Comparison of ENCODE assay signal across 9 mouse cellular contexts in the genomic region with DNA sequence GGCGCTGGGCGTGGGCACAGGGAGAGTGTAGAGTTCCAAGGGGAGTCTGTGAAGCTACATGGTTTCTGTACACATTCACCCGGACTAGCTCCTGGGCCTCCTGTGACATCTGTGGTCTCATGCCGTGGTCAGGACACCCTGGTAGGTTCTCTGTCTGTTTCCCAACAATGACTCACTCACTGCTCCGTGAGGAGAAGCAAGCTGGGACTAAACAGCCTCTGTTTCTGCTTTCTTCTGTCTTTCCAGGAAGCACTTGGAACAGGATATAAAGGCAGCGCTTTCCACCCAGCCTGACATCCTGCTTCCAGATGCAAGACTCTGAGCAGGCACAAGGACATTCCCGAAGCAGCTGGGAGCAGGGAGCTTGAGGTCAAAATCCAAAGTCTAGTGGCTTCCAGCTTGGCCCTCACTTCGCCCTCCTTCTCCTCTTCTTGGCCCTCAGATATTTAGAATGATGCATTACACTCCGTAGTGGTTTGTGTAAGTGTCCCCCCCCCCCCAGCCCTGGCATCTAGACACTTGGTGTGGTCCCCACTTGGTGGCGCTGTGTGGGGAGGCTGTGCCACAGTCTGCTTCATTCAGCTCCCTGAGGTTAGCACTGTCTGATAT. TPM values are rescaled to one million over a fixed set of nuclear protein-coding genes. Genes with fewer than 3 reads are reported as not detected.
DNase-seq lines count a peak whose midpoint lies in the region; TF ChIP-seq lines count a peak whose summit lies in the region.
"Had no signal": no experiment of that assay in that cellular context is flagged by ENCODE, and none has a peak within 500 bp of the region (broad histone marks: within the 10 kb centered on the region; RNA-seq: fewer than 3 reads in every experiment).

No protein-coding gene starts in this region.

- intact Hi-C loops in heart, postnatal 25 days (cut with DNase I): loop anchor here (2.0 kb wide), 1 partner anchor 21 kb away; no protein-coding TSS in a partner anchor
- intact Hi-C loops in left cerebral cortex, postnatal 14 days (cut with DNase I): no loop called here

- no peaks in the 10 kb centered on the region for H3K27me3 ChIP-seq in kidney, adult 2 months (replicated peaks; ENCODE audit: control insufficient read depth, insufficient read depth, low read length)
- no peaks in the 10 kb centered on the region for H3K27me3 ChIP-seq in megakaryocyte, embryonic 14.5 days (replicated peaks)
- H3K27me3 ChIP-seq: liver, embryonic 15.5 days had no signal

- no peaks in the 10 kb centered on the region for H3K9me3 ChIP-seq in megakaryocyte, embryonic 14.5 days
- H3K9me3 ChIP-seq: liver, embryonic 15.5 days had no signal

- TF ChIP-seq POLR2A in embryonic fibroblast, embryonic 13.5 days (IDR thresholded peaks at IDR 0.05; ENCODE audit: low read depth, low read length): no peak
- no peak for TF ChIP-seq POLR2A in kidney, adult 2 months (IDR thresholded peaks at IDR 0.05; ENCODE audit: low read depth, low read length)

- H3K27ac ChIP-seq in embryonic fibroblast, embryonic 13.5 days (ENCODE audit: insufficient read depth, low read length): no peak overlapping the region
- H3K27ac ChIP-seq in kidney, adult 2 months (ENCODE audit: insufficient read depth, low read depth, low read length): peak overlapping the region; percentile 71
- H3K27ac ChIP-seq: liver, embryonic 15.5 days had no signal

- peak; percentile 40; the same call in 1 of the 2 replicates for TF ChIP-seq CTCF in embryonic fibroblast, embryonic 13.5 days (IDR thresholded peaks at IDR 0.05; ENCODE audit: borderline replicate concordance, insufficient read depth, low read length)
- peak; percentile 49 for TF ChIP-seq CTCF in kidney, adult 2 months (conservative IDR thresholded peaks at IDR 0.05; ENCODE audit: insufficient read depth, insufficient read length, low read depth, low read length)

- no peak overlapping the region for H3K4me3 ChIP-seq in embryonic fibroblast, embryonic 13.5 days (ENCODE audit: insufficient read depth, low read length)
- H3K4me3 ChIP-seq in kidney, adult 2 months (ENCODE audit: insufficient read depth, low read depth, low read length): no peak overlapping the region
- H3K4me3 ChIP-seq in megakaryocyte, embryonic 14.5 days (replicated peaks): peak overlapping the region; percentile 73
- H3K4me3 ChIP-seq: liver, embryonic 15.5 days had no signal

- 21% methylated on average over 10 of the region's 10 CpGs for WGBS in kidney, adult 2 months

- H3K4me1 ChIP-seq in embryonic fibroblast, embryonic 13.5 days (ENCODE audit: control insufficient read depth, insufficient read depth, low read length): 0 out of 2 replicates have a peak, but pooled peaks cover 4% of the 10 kb centered on the region
- H3K4me1 ChIP-seq in kidney, adult 2 months (ENCODE audit: control insufficient read depth, insufficient read depth, low read length): peaks cover 26% of the 10 kb centered on the region
- peaks cover 78% of the 10 kb centered on the region for H3K4me1 ChIP-seq in megakaryocyte, embryonic 14.5 days

- H3K36me3 ChIP-seq in kidney, adult 2 months (ENCODE audit: control insufficient read depth, insufficient read depth, low read length): no peaks in the 10 kb centered on the region
- H3K36me3 ChIP-seq in megakaryocyte, embryonic 14.5 days (replicated peaks; ENCODE audit: low read length): no peaks in the 10 kb centered on the region
- H3K36me3 ChIP-seq: liver, embryonic 15.5 days had no signal

- DNase-seq in heart, adult 18-20 months: peak; percentile 66 to 69
- DNase-seq in heart, postnatal 25 days (ENCODE audit: low spot score): no peak
- peak; percentile 77 for DNase-seq in Muller cell, postnatal 12 days (ENCODE audit: inconsistent ontology term)
- peak; percentile 89 for DNase-seq in kidney, adult 2 months
- DNase-seq in right cerebral cortex, adult 2 months (ENCODE audit: low spot score in 2 of 2): no peak
- no peak for DNase-seq in left cerebral cortex, postnatal 14 days (ENCODE audit: low spot score in 2 of 2)

RNA-seq across cellular contexts. Expression of a gene that starts 18.5 kb away (rescaled TPM):
- total RNA-seq in heart, adult 18-20 months (2021): 10 to 100 TPM; 29.0 to 34.3 TPM
- 10 to 100 TPM; 30.3 to 30.6 TPM for total RNA-seq in heart, postnatal 25 days (2021)
- polyA plus RNA-seq in embryonic fibroblast, embryonic 13.5 days (2011; ENCODE audit: insufficient read length, low read depth, missing spikeins): 38.0 and 41.3 TPM in 2 replicates
- polyA plus RNA-seq in kidney, adult 2 months (2012; rRNA removed): 26.6 and 27.8 TPM in 2 replicates
- polyA plus RNA-seq in megakaryocyte, embryonic 14.5 days (2012; ENCODE audit: insufficient read depth, low replicate concordance): 42.6 and 60.8 TPM in 2 replicates
- total RNA-seq in left cerebral cortex, postnatal 14 days (2021): 10 to 100 TPM; 41.8 to 45.6 TPM

RNA-seq across cellular contexts. Expression of a gene that starts 46.2 kb away (rescaled TPM):
- total RNA-seq in heart, adult 18-20 months (2021): under 1 TPM; 0.27 to 0.41 TPM
- under 1 TPM; 0.10 to 0.14 TPM for total RNA-seq in heart, postnatal 25 days (2021)
- 0.13 and 0.33 TPM in 2 replicates for polyA plus RNA-seq in embryonic fibroblast, embryonic 13.5 days (2011; ENCODE audit: insufficient read length, low read depth, missing spikeins)
- polyA plus RNA-seq in kidney, adult 2 months (2012; rRNA removed): 0.86 and 1.4 TPM in 2 replicates
- polyA plus RNA-seq in megakaryocyte, embryonic 14.5 days (2012; ENCODE audit: insufficient read depth, low replicate concordance): 1.7 and 3.2 TPM in 2 replicates
- 10 to 100 TPM; 17.6 to 31.9 TPM for total RNA-seq in left cerebral cortex, postnatal 14 days (2021)

Comparison
In these comparisons a context has a peak if more than half of its experiments do, and no peak if none do; other contexts are left out.
1. DNase-seq: peak in heart, adult 18-20 months (2 of 2), Muller cell, postnatal 12 days (single experiment) and kidney, adult 2 months (single experiment); none in heart, postnatal 25 days (single experiment), right cerebral cortex, adult 2 months (0 of 2) and left cerebral cortex, postnatal 14 days (0 of 2).
2. RNA of a gene that starts 46.2 kb away (total RNA-seq): 17.6 to 31.9 TPM in left cerebral cortex, postnatal 14 days; 0.27 to 0.41 TPM in heart, adult 18-20 months and 0.10 to 0.14 TPM in heart, postnatal 25 days; every median in the first group is over 10 times any median in the second.